Mouse (Mus musculus) heart, postnatal 0 days (tissue): Measurements from ENCODE around the gene Il6st. TPM values are rescaled to one million over a fixed set of nuclear protein-coding genes. Genes with fewer than 3 reads are reported as not detected.

Experiments
- ATAC-seq: fragments of 200-750 bp; cut with Nextera tagmentation; 2 replicates; pipeline ENCODE4 v1.8.0; 2017; ENCODE audit warnings: low read depth, moderate number of reproducible peaks, moderate library complexity; ENCODE audit not compliant: insufficient read depth
- DNase-seq: peaks from one replicate; pipeline ENCODE4 v3.0.0-alpha.2; 2016; ENCODE audit warnings: low spot score
- H3K27ac ChIP-seq: fragments of 300-500 bp; sonication (generic); 2 replicates; pipeline ENCODE4 v1.5.1; 2014; ENCODE audit warnings: low read depth, mild to moderate bottlenecking
- H3K27me3 ChIP-seq: fragments of 300-500 bp; sonication (generic); 2 replicates; pipeline ENCODE4 v1.6.1; 2014; ENCODE audit warnings: low read length, mixed read lengths; ENCODE audit not compliant: control insufficient read depth, insufficient read depth
- H3K36me3 ChIP-seq: fragments of 300-500 bp; sonication (generic); replicated peaks from 2 replicates; pipeline ENCODE4 v1.6.1; 2014; ENCODE audit warnings: low read length, mixed read lengths; ENCODE audit not compliant: control insufficient read depth, insufficient read depth
- H3K4me1 ChIP-seq: fragments of 300-500 bp; sonication (generic); 2 replicates; pipeline ENCODE4 v1.6.1; 2014; ENCODE audit warnings: antibody characterized with exemption; ENCODE audit not compliant: control insufficient read depth, insufficient read depth
- H3K4me2 ChIP-seq: fragments of 300-500 bp; sonication (generic); 2 replicates; pipeline ENCODE4 v1.6.1; 2014; ENCODE audit warnings: low read depth, mild to moderate bottlenecking, low read length, moderate library complexity
- H3K4me3 ChIP-seq: fragments of 300-500 bp; sonication (generic); 2 replicates; pipeline ENCODE4 v1.5.1; 2014; ENCODE audit warnings: low read depth, low read length
- H3K9ac ChIP-seq: fragments of 300-500 bp; sonication (generic); replicated peaks from 2 replicates; pipeline ENCODE4 v1.6.1; 2014; ENCODE audit warnings: low read depth, low read length, mixed read lengths
- H3K9me3 ChIP-seq: fragments of 300-500 bp; sonication (generic); replicated peaks from 2 replicates; pipeline ENCODE4 v1.6.1; 2016; ENCODE audit warnings: low read length; ENCODE audit not compliant: control insufficient read depth
- CTCF ChIP-seq: IDR thresholded peaks from 2 replicates; pipeline ENCODE4 v1.5.1; 2016; ENCODE audit warnings: antibody characterized with exemption, control low read depth, low read depth
- EP300 ChIP-seq: IDR thresholded peaks from 2 replicates; pipeline ENCODE4 v1.6.1; 2016; ENCODE audit warnings: antibody characterized with exemption, low read depth
- WGBS: fragments of 180-500 bp; shearing (Covaris S2); extraction: QIAGEN DNeasy Blood & Tissue Kit; methylation state at CpG from one replicate; pipeline ENCODE4 v1.1.7; 2014; 5-methylcytosine and 5-hydroxymethylcytosine counted together
- polyA plus RNA-seq: library from polyadenylated mRNA; unstranded; fragments of >200 nt; fragmentation: Nextera tagmentation; extraction: Ambion mirVana; gene quantifications from 2 replicates; pipeline ENCODE4 v1.2.1, GENCODE M21; 2015
- total RNA-seq: library from RNA; depleted of rRNA; stranded (reverse); fragments of >200 nt; gene quantifications from 2 replicates; pipeline ENCODE4 v1.2.3, GENCODE M21; 2014; ENCODE audit warnings: low replicate concordance; rRNA removed

Il6st gene
- total RNA-seq, result 79.0 and 98.0 TPM in 2 replicates
- polyA plus RNA-seq, result 29.9 and 30.0 TPM in 2 replicates

- Histone ChIP-seq H3K27ac (peak within 1 kb of the TSS; percentile 96), H3K36me3 (no peaks in the 10 kb centered on the region), H3K4me2 (peak within 1 kb of the TSS; percentile 80), H3K9ac (peak within 1 kb of the TSS; percentile 90), H3K4me3 (peak within 1 kb of the TSS; percentile 78), H3K27me3 (no peaks in the 10 kb centered on the region), H3K9me3 (no peaks in the 10 kb centered on the region), H3K4me1 (peaks cover 33% of the 10 kb centered on the region)
- no peak for TF ChIP-seq CTCF
- DNase-seq (peak; percentile 95), ATAC-seq (peak; percentile 99)
- under 1% methylated on average over 71 of the region's 85 CpGs for WGBS
Measured at GRCm38 (mm10) chr13:112463868-112464625, at the start of gene Il6st. TSS of gene Il6st (plus strand) at chr13:112464070.

GRCm38 (mm10) chr13:112415896-112416295 is 48.0 kb upstream of the Il6st start:
- H3K9me3 ChIP-seq, result no peaks in the 10 kb centered on the region
- H3K4me3 ChIP-seq, result no peak overlapping the region
- no peak overlapping the region for H3K27ac ChIP-seq
- H3K4me2 ChIP-seq, result peak overlapping the region; percentile 40; the same call in 1 of the 2 replicates
- 77% methylated on average over 6 of the region's 6 CpGs for WGBS
- H3K4me1 ChIP-seq, result peaks cover 15% of the 10 kb centered on the region
- no peak overlapping the region for H3K9ac ChIP-seq
- no peaks in the 10 kb centered on the region for H3K27me3 ChIP-seq
- no peak for DNase-seq
- no peak for TF ChIP-seq EP300
- no peak for TF ChIP-seq CTCF
- H3K36me3 ChIP-seq, result no peaks in the 10 kb centered on the region
- no peak for ATAC-seq

- 24% methylated on average over 8 of the region's 8 CpGs for WGBS
- no peak for DNase-seq
- Histone ChIP-seq H3K4me1 (peaks cover 15% of the 10 kb centered on the region), H3K27ac (peak overlapping the region; percentile 66), H3K9ac (no peak overlapping the region), H3K36me3 (no peaks in the 10 kb centered on the region), H3K27me3 (no peaks in the 10 kb centered on the region), H3K9me3 (no peaks in the 10 kb centered on the region), H3K4me3 (0 out of 2 replicates have a peak overlapping the region, but pooled peaks have one; percentile 9), H3K4me2 (peak overlapping the region; percentile 40)
- no peak for TF ChIP-seq CTCF
- no peak for TF ChIP-seq EP300
- ATAC-seq, result no peak
Measured at GRCm38 (mm10) chr13:112416410-112417162, 47.3 kb upstream of the Il6st start.

- H3K36me3 ChIP-seq, result no peaks in the 10 kb centered on the region
- H3K27ac ChIP-seq, result peak overlapping the region; percentile 66
- TF ChIP-seq EP300, result no peak
- no peaks in the 10 kb centered on the region for H3K27me3 ChIP-seq
- no peak overlapping the region for H3K4me2 ChIP-seq
- ATAC-seq (no peak), DNase-seq (no peak)
- no peaks in the 10 kb centered on the region for H3K9me3 ChIP-seq
- WGBS, result 46% methylated on average over 4 of the region's 4 CpGs
- no peak overlapping the region for H3K9ac ChIP-seq
- H3K4me1 ChIP-seq, result peaks cover 15% of the 10 kb centered on the region
- no peak overlapping the region for H3K4me3 ChIP-seq
Measured at GRCm38 (mm10) chr13:112417163-112417523, 46.7 kb upstream of the Il6st start.

GRCm38 (mm10) chr13:112417861-112418423 is 45.9 kb upstream of the Il6st start:
- DNase-seq, result no peak
- Histone ChIP-seq H3K36me3 (no peaks in the 10 kb centered on the region), H3K4me3 (no peak overlapping the region), H3K4me2 (no peak overlapping the region), H3K9me3 (no peaks in the 10 kb centered on the region), H3K27ac (no peak overlapping the region; the same call in 1 of the 2 replicates), H3K4me1 (peaks cover 15% of the 10 kb centered on the region), H3K27me3 (no peaks in the 10 kb centered on the region), H3K9ac (no peak overlapping the region)
- 63% methylated on average over 2 of the region's 2 CpGs for WGBS
- TF ChIP-seq EP300, result no peak
- no peak for TF ChIP-seq CTCF
- ATAC-seq, result no peak
